Mouse (Mus musculus) cerebellum, adult 11 months (tissue): ENCODE measurements at regions not wholly inside any gene's neighbourhood (a gene's known extent, or its start where the extent isn't known, plus 50 kb on each side); places are given as distances from the start of the nearest gene placed in this dataset.

Experiments used
- DNase-seq: peaks from one replicate; pipeline ENCODE4 v3.0.0; 2022

GRCm38 (mm10) chr8:34368556-34368955, 257.0 kb upstream of the Gm10131 start:
- DNase-seq: no peak

GRCm38 (mm10) chr8:34364446-34365035, 253.0 kb upstream of the Gm10131 start:
- DNase-seq: no peak

GRCm38 (mm10) chr8:34363679-34364078, 252.1 kb upstream of the Gm10131 start:
- DNase-seq: no peak

DNA sequence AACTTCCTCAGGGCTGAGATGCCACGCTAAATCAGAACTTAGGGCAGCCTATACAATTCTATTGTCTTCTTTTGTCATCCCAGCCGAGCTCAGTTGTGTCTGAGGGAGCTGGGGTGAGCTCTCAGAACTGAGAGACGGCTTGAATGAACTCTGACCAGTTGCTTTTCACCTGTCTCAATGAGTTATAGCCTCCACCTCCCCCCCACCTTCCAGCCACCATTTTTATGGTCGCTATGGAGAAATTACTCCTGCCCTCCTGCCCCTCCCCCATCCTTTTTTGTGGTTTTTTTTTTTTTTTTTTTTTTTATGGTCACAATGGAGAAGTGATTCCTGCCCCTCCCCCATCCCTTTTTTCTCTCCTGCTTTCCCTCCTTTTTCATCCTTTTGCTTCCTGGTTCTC, 251.6 kb upstream of the Gm10131 start:
- DNase-seq: no peak

GRCm38 (mm10) chr8:34361377-34361776, 249.8 kb upstream of the Gm10131 start:
- no peak for DNase-seq

DNA sequence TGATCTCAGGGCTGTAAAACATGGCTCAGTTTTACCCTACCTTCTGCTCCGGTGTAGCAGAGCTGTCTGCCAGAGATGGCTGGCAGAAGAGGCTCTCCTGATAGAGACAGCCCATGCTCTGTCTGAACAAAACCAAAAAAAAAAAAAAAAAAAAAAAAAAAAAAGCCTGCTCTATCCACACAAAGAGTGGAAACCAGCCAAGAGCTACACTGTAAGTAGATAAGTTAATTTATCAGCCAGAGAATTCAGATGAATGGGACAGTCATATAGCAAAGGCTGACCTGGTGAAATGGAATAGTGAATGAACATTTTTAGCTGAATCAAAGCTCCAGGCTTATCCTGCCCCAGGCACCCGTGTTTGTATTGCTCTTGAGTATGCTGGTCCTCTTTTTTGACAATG, 248.2 kb upstream of the Gm10131 start:
- no peak for DNase-seq

DNA sequence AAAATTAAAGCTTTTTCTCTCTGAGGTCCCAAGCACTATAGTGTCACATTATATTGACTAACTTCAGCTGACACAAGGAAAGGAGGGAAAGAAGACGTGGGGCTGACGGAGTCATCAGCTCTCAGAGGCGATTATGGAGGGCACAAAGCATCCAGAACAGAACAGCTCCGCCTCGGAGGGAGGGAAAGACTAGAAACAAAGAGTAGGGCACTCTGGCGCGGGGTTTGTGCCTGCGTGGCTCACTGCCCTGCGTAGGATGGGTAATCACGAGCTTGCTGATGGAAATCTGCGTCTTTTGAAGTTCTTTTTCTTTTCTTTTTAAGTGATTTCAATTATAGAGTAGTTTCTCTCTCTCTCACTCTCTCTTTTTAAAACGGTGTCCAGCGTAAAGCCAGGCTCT, 243.5 kb upstream of the Gm10131 start:
- DNase-seq: no peak

DNA sequence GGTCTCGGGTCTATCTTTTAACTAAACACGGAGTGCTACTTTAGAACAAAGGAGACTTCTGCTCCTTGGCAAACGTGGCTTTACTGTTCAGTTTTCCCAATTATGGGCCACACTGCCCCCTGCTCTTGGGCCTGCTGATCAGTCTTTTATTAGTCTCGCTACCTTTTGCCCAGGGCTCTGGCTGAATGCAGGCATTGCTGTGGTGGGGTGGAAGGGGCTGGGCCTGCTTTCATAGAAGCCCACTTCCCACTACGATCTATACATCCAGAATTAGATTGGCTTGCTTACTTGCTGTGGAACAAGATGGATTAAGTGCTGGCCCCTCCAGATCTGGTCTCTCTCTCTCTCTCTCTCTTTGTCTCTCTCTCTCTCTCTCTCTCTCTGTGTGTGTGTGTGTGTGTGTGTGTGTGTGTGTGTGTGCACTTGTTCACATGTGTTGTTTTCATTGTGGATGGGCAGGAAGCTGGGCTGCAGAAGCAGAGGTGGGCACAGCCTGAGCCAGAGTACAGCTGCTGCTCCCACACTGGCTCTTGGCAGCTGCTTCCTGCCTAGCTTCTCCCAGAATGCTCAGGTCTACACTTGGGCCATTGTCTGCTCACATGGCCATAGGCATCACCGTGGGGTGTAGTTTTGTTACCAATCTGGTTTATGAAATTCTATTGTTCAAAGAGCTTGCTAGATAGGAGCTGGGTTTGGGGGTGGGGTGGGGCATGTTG, 241.8 kb upstream of the Gm10131 start:
- no peak for DNase-seq

- DNase-seq: no peak
Measured at GRCm38 (mm10) chr8:34334851-34335250, 223.3 kb upstream of the Gm10131 start.

DNA sequence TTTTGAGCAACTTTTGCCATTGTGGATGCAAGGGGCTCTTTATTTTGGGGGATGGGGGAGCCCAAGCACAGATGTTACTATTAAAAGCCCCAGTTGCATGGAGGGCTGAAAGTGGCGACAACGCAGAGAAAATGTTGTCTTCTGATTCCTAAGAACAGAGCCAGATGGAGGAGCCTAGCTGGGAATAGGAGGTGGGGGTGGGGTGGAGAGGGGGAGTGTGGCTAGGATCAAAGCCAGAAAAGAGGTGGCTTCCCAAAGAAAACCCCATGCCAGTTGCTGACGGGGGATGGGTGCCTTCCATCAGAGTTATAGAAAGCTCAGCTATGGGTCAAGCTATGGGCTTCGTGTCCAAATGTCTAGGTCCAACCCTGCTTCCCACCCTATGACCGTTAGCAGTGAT, 220.1 kb upstream of the Gm10131 start:
- no peak for DNase-seq

GRCm38 (mm10) chr8:34326614-34326965, 215.1 kb upstream of the Gm10131 start:
- DNase-seq: no peak

- DNase-seq: no peak
Measured at GRCm38 (mm10) chr8:34325841-34326613, 214.5 kb upstream of the Gm10131 start.

DNA sequence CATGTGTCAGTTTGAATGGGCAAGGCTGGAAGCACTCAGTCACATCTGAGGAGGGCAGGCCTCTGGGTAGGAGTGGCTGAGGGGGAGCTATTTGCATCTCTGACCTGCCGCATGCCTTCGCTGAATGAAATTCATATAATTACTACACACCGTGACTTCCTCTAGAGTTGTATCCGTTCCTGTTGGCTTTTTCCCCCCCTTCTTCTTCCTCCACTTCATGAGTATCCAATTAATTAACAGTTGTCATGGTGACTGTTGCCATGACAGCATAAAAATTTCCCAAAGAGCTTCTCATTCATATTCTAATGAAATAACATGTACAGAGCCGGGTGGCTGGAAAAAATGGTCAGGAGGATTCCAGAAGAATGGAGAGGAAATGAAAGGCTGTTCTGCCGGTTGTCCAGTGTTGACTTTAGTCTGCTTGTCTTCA, 208.6 kb upstream of the Gm10131 start:
- no peak for DNase-seq

DNA sequence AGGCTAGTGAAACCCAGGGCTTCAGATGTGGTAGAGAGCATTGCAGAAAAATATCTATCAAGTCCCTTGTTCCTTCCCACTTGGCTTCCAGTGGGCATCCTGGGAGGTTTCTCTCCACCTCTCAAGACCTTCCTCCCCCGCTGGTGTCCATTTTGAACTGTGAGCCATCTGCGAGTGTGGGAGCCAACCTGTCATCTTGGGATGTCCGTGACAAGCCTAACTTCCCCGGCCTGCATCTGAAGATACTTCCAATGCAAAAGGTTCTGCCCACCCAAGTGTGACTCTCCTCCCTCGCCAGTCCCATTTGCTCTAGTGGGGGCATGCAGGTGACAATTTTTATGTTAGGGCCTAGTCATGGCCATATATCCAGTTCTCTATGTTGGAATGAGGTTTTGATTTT, 208.2 kb upstream of the Gm10131 start:
- DNase-seq: no peak

DNA sequence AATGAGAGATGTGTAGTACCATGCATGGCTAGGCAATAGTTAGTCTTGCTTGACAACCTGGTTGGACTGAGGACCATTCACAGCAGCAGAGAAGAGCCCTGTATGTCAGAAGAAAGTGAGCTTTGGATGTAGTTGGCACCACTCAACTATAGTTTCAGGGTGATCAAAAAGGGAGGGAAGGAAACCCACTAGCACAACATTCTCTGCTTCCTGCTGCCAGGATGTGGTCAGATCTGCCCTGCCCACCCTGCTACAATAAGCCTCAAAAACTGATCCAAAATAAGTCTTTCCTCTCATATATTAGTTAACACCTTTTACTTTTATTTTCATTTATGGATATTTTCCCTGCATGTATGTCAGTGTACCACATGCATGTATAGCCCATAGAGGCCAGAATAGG, 203.7 kb upstream of the Gm10131 start:
- no peak for DNase-seq

DNA sequence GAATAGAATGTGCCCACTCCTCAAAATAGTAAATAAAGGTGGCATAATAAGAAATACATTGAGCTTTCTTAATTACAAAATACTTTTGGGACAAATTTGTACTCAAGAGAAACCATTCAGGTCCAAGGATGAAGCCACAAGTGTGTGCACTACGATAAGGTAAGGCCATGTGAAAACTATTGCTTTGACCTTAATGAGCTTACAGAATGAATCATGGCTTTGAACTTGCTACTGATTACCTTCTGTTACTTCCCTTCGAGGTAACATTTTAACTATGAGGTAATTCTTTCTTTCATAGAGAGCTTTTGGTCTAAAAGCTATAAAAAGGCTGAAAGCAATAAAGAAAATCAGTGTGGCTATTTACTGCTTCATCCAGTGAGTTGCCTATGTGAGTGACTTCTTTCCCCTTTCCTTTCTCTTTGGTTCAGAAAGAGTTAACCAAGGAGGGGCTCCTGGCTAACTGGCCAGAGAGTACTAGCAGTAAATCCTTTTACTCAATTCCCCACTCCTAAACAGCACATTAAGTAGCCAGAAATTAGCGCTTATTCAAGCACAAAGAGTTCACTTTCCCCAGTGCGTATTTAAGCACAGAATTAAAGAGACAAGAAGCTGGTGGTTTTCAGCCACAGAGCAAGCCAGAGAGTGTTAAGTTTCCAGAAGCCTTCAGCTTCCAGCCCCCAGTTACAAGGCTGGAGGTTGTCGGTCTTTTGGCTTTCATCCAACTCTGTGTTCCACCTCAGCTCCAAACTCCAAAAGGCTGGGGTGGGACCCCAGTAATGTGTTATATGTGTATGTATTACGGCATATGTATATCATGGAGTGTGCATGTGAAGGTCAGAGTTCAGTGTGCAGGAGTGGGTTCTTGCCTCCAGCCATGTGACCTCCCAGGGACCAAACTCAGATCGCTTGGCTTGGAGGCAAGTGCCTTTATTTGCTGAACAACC, 194.3 kb upstream of the Gm10131 start:
- DNase-seq: no peak

- DNase-seq: no peak
Measured at GRCm38 (mm10) chr8:34303815-34304214, 192.3 kb upstream of the Gm10131 start.

DNA sequence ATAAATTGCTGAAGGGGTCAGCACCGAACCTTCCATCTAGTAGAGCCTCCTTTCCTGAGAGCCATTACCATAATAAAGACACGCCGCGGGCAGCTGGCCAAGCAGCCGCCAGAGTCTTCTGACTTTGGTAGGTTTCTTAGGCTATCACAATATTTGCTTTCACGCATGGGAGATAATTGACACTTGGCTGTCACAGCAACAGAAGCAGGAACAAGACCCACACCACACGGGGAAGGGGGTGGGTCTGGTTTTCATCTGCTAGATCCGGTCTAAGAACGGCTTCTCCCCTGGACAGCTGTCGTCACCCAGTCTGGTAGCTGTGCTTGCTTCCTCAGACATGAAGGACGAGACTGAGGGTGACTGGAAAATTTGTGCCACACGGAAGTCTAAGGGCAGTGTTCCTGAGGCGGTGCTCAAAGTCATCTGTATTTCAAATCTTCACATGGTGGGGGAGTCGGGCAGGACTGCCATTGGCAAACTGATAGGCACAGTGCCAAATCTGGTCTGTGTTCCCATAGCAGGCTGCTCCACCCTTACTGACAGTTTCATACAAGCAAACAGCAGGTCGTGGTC, 188.9 kb upstream of the Gm10131 start:
- no peak for DNase-seq

GRCm38 (mm10) chr8:34294721-34295120, 183.2 kb upstream of the Gm10131 start:
- DNase-seq: no peak

DNA sequence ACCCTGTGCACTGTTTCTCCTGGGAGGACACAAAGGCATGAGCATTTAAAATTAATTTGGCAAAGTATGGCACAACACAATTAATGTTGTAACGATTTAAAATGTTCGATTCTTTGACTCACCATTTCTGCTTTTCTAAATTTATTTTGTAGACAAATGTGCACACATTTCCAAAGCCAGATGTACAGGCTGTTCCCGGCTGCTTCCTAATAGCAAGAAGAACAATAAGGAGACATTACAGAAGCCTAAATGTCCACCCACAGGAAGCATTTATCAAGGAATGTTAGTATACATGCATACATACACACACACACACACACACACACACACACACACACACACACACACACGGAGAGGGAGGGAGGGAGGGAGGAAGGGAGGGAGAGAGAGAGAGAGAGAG, 179.1 kb upstream of the Gm10131 start:
- no peak for DNase-seq

DNA sequence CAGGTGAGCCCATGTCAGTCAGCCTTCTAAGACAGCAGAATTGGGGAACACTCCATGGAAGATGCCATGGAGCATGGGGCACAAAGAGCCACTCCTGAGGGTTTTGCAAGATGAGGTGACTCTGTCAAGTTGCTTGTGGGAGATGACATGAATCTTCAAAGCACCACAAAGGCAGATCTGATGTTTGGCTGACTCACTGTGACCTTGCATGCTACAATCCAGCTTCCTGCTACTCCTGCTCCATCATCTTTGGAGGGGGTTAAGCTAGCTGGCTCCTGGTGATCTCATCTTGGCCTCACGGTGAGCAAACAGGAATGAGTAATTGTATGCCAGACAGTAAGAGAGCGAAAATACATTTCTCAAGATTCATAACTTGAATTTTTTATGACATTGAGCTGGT, 176.3 kb upstream of the Gm10131 start:
- DNase-seq: no peak

- DNase-seq: no peak
Measured at GRCm38 (mm10) chr8:34284576-34284975, 173.0 kb upstream of the Gm10131 start.

GRCm38 (mm10) chr8:34280433-34280832, 168.9 kb upstream of the Gm10131 start:
- DNase-seq: no peak
